ENCODE assay signal across 9 mouse cellular contexts in genomic region chr2:24960910-24961309, GRCm38 (mm10). TPM values are rescaled to one million over a fixed set of nuclear protein-coding genes. Genes with fewer than 3 reads are reported as not detected.
A peak's percentile ranks its signal among the peaks of the same experiment; 100 is the strongest.
DNase-seq lines count a peak whose midpoint lies in the region; ATAC-seq and TF ChIP-seq lines count a peak whose summit lies in the region.
"Had no signal": no experiment of that assay in that cellular context is flagged by ENCODE, and none has a peak within 500 bp of the region (broad histone marks: within the 10 kb centered on the region; RNA-seq: fewer than 3 reads in every experiment).

No protein-coding gene starts in this region.

- TF ChIP-seq EP300 in liver, postnatal 0 days (IDR thresholded peaks at IDR 0.05; ENCODE audit: low read depth) = no peak

- no peak overlapping the region for H3K4me2 ChIP-seq in liver, postnatal 0 days (ENCODE audit: low read depth, low read length)
- H3K4me2 ChIP-seq: limb, embryonic 15.5 days had no signal

- 48% methylated on average over 3 of the region's 3 CpGs for WGBS in liver, postnatal 0 days (ENCODE audit: insufficient replicate concordance)

- intact Hi-C loops in left cerebral cortex, postnatal 14 days (cut with DNase I) = loop anchor here (5.0 kb wide), 1 partner anchor 221 kb away; the partner anchor contains the start of gene Nrarp

- peak; percentile 22 for DNase-seq in CD4-positive, CD25-positive, alpha-beta regulatory T cell, adult 2 months (ENCODE audit: low read depth, low spot score)
- peak; percentile 45 to 49 for DNase-seq in left cerebral cortex, postnatal 14 days (ENCODE audit: low spot score in 2 of 2)
- DNase-seq in left cerebral cortex, adult 18-20 months (ENCODE audit: low spot score in 2 of 2) = no peak
- DNase-seq in liver, postnatal 0 days = peak; percentile 37
- no peak for DNase-seq in right cerebral cortex, postnatal 36 days (ENCODE audit: low spot score in 2 of 2)

- peaks cover 22% of the 10 kb centered on the region for H3K36me3 ChIP-seq in liver, postnatal 0 days (replicated peaks; ENCODE audit: insufficient read depth, low read length)

- no peak for TF ChIP-seq POLR2A in cortical plate, adult 2 months (IDR thresholded peaks at IDR 0.05; ENCODE audit: extremely low read depth, insufficient read depth, low read length)

- H3K27ac ChIP-seq in cortical plate, adult 2 months (ENCODE audit: insufficient read depth, low read length) = no peak overlapping the region
- no peak overlapping the region for H3K27ac ChIP-seq in liver, postnatal 0 days (ENCODE audit: low read depth)
- H3K27ac ChIP-seq: limb, embryonic 15.5 days had no signal

- H3K4me1 ChIP-seq in cortical plate, adult 2 months (ENCODE audit: control insufficient read depth, insufficient read depth, low read length) = peaks cover 4% of the 10 kb centered on the region; the same call in 1 of the 2 replicates
- peaks cover 9% of the 10 kb centered on the region for H3K4me1 ChIP-seq in liver, postnatal 0 days (ENCODE audit: insufficient read depth)

- H3K27me3 ChIP-seq in liver, postnatal 0 days (ENCODE audit: insufficient read depth, low read length) = no peaks in the 10 kb centered on the region
- H3K27me3 ChIP-seq: limb, embryonic 15.5 days had no signal

- TF ChIP-seq CTCF in cortical plate, adult 2 months (IDR thresholded peaks at IDR 0.05; ENCODE audit: extremely low read depth, insufficient read depth, low read length) = peak; percentile 54
- TF ChIP-seq CTCF in liver, postnatal 0 days (IDR thresholded peaks at IDR 0.05; ENCODE audit: low read depth) = peak; percentile 68

- no peaks in the 10 kb centered on the region for H3K9me3 ChIP-seq in liver, postnatal 0 days (ENCODE audit: low read length)
- H3K9me3 ChIP-seq: limb, embryonic 15.5 days had no signal

- ATAC-seq in CD4-positive, CD25-positive, alpha-beta regulatory T cell, adult 4 months = no peak
- ATAC-seq in liver, postnatal 0 days = no peak
- no peak for ATAC-seq in inflammation-experienced regulatory T-cells, adult 6 months

- H3K4me3 ChIP-seq in cortical plate, adult 2 months (ENCODE audit: insufficient read depth, low read length) = no peak overlapping the region
- no peak overlapping the region for H3K4me3 ChIP-seq in liver, postnatal 0 days (ENCODE audit: low read depth, low read length)
- H3K4me3 ChIP-seq: limb, embryonic 15.5 days had no signal

- no peak overlapping the region for H3K9ac ChIP-seq in liver, postnatal 0 days (replicated peaks)
- H3K9ac ChIP-seq: limb, embryonic 15.5 days had no signal

RNA-seq across cellular contexts. Expression of gene Dph7, which starts 1.3 kb away (rescaled TPM):
- polyA plus RNA-seq in CD4-positive, CD25-positive, alpha-beta regulatory T cell, adult 4 months (2017; shearing (Covaris generic)) = 10 to 100 TPM; 34.2 to 42.6 TPM
- 10 to 100 TPM; 27.7 to 30.9 TPM for total RNA-seq in left cerebral cortex, postnatal 14 days (2021)
- total RNA-seq in left cerebral cortex, adult 18-20 months (2021) = 10 to 100 TPM; 24.8 to 32.6 TPM
- polyA plus RNA-seq in cortical plate, adult 2 months (2012; rRNA removed) = 34.6 and 37.3 TPM in 2 replicates
- 6.4 and 7.0 TPM in 2 replicates for polyA plus RNA-seq in liver, postnatal 0 days (2015; fragmentation: Nextera tagmentation; extraction: Ambion mirVana)
- 10 to 100 TPM; 21.5 to 42.4 (median 41.8) TPM for polyA plus RNA-seq in inflammation-experienced regulatory T-cells, adult 6 months (2017; shearing (Covaris generic))

RNA-seq across cellular contexts. Expression of gene Zmynd19, which starts 11.3 kb away (rescaled TPM):
- polyA plus RNA-seq in CD4-positive, CD25-positive, alpha-beta regulatory T cell, adult 4 months (2017; shearing (Covaris generic)) = 1 to 10 TPM in 1 of 2 experiments, under 1 TPM in 1; 0.89 to 1.4 TPM
- 10 to 100 TPM; 38.0 to 40.9 TPM for total RNA-seq in left cerebral cortex, postnatal 14 days (2021)
- total RNA-seq in left cerebral cortex, adult 18-20 months (2021) = 10 to 100 TPM; 40.0 to 41.6 TPM
- polyA plus RNA-seq in cortical plate, adult 2 months (2012; rRNA removed) = 21.4 and 21.6 TPM in 2 replicates
- 6.2 and 6.5 TPM in 2 replicates for polyA plus RNA-seq in liver, postnatal 0 days (2015; fragmentation: Nextera tagmentation; extraction: Ambion mirVana)
- 1 to 10 TPM in 2 of 3 experiments, under 1 TPM in 1; 0.87 to 2.7 (median 1.2) TPM for polyA plus RNA-seq in inflammation-experienced regulatory T-cells, adult 6 months (2017; shearing (Covaris generic))

RNA-seq across cellular contexts. Expression of gene Mrpl41, which starts 14.0 kb away (rescaled TPM):
- 10 to 100 TPM; 91.6 to 98.5 TPM for polyA plus RNA-seq in CD4-positive, CD25-positive, alpha-beta regulatory T cell, adult 4 months (2017; shearing (Covaris generic))
- total RNA-seq in left cerebral cortex, postnatal 14 days (2021) = 10 to 100 TPM; 85.4 to 96.4 TPM
- 10 to 100 TPM; 77.8 to 85.6 TPM for total RNA-seq in left cerebral cortex, adult 18-20 months (2021)
- polyA plus RNA-seq in cortical plate, adult 2 months (2012; rRNA removed) = 137 TPM in 2 replicates
- polyA plus RNA-seq in liver, postnatal 0 days (2015; fragmentation: Nextera tagmentation; extraction: Ambion mirVana) = 81.8 and 83.1 TPM in 2 replicates
- polyA plus RNA-seq in inflammation-experienced regulatory T-cells, adult 6 months (2017; shearing (Covaris generic)) = 100 to 1,000 TPM in 2 of 3 experiments, 10 to 100 TPM in 1; 98.7 to 106 (median 103) TPM

RNA-seq across cellular contexts. Expression of gene Pnpla7, which starts 14.9 kb away (rescaled TPM):
- polyA plus RNA-seq in CD4-positive, CD25-positive, alpha-beta regulatory T cell, adult 4 months (2017; shearing (Covaris generic)) = 100 to 1,000 TPM in 1 of 2 experiments, 10 to 100 TPM in 1; 65.8 to 117 TPM
- total RNA-seq in left cerebral cortex, postnatal 14 days (2021) = 10 to 100 TPM; 10.6 to 13.4 TPM
- 10 to 100 TPM; 15.6 to 19.5 TPM for total RNA-seq in left cerebral cortex, adult 18-20 months (2021)
- 20.1 and 22.5 TPM in 2 replicates for polyA plus RNA-seq in cortical plate, adult 2 months (2012; rRNA removed)
- polyA plus RNA-seq in liver, postnatal 0 days (2015; fragmentation: Nextera tagmentation; extraction: Ambion mirVana) = 52.9 and 64.5 TPM in 2 replicates
- polyA plus RNA-seq in inflammation-experienced regulatory T-cells, adult 6 months (2017; shearing (Covaris generic)) = 10 to 100 TPM; 50.7 to 80.7 (median 77.0) TPM

RNA-seq across cellular contexts. Expression of gene Arrdc1, which starts 25.9 kb away (rescaled TPM):
- polyA plus RNA-seq in CD4-positive, CD25-positive, alpha-beta regulatory T cell, adult 4 months (2017; shearing (Covaris generic)) = 100 to 1,000 TPM; 223 to 311 TPM
- 10 to 100 TPM; 15.2 to 19.0 TPM for total RNA-seq in left cerebral cortex, postnatal 14 days (2021)
- total RNA-seq in left cerebral cortex, adult 18-20 months (2021) = 10 to 100 TPM; 14.1 to 15.3 TPM
- 40.4 and 47.4 TPM in 2 replicates for polyA plus RNA-seq in cortical plate, adult 2 months (2012; rRNA removed)
- polyA plus RNA-seq in liver, postnatal 0 days (2015; fragmentation: Nextera tagmentation; extraction: Ambion mirVana) = 16.2 and 16.7 TPM in 2 replicates
- polyA plus RNA-seq in inflammation-experienced regulatory T-cells, adult 6 months (2017; shearing (Covaris generic)) = 100 to 1,000 TPM; 168 to 273 (median 211) TPM

Comparison
In these comparisons a context has a peak if more than half of its experiments do, and no peak if none do; other contexts are left out.
1. DNase-seq: peak in CD4-positive, CD25-positive, alpha-beta regulatory T cell, adult 2 months (single experiment), left cerebral cortex, postnatal 14 days (2 of 2) and liver, postnatal 0 days (single experiment); none in left cerebral cortex, adult 18-20 months (0 of 2) and right cerebral cortex, postnatal 36 days (0 of 2).